Mouse (Mus musculus) myocyte (in vitro differentiated cells): ENCODE measurements at regions not wholly inside any gene's neighbourhood (a gene's known extent, or its start where the extent isn't known, plus 50 kb on each side); places are given as distances from the start of the nearest gene placed in this dataset.

ENCODE experiments used
- H3K27me3 ChIP-seq: one replicate; pipeline ENCODE4 v1.6.1; 2011; ENCODE audit not compliant: control insufficient read depth, insufficient read depth, insufficient read length
- H3K36me3 ChIP-seq: one replicate; pipeline ENCODE4 v1.6.1; 2011; ENCODE audit not compliant: control insufficient read depth, insufficient read depth
- H3K4me2 ChIP-seq: one replicate; pipeline ENCODE4 v1.6.1; 2011; ENCODE audit warnings: low read depth, control low read depth
- H3K4me3 ChIP-seq: one replicate; pipeline ENCODE4 v1.5.1; 2011; ENCODE audit warnings: mild to moderate bottlenecking, control low read depth, moderate library complexity
- H3K79me2 ChIP-seq: one replicate; pipeline ENCODE4 v1.6.1; 2011; ENCODE audit not compliant: control insufficient read depth, insufficient read depth
- H3ac ChIP-seq: one replicate; pipeline ENCODE4 v1.6.1; 2011; ENCODE audit not compliant: control insufficient read depth, insufficient read length
- CEBPB ChIP-seq: IDR thresholded peaks from 2 replicates; pipeline ENCODE4 v1.6.1; 2011; ENCODE audit warnings: mild to moderate bottlenecking, moderate library complexity; ENCODE audit not compliant: poor library complexity, insufficient read depth, severe bottlenecking
- E2F4 ChIP-seq: IDR thresholded peaks from one replicate; pipeline ENCODE4 v1.6.1; 2011; ENCODE audit warnings: mild to moderate bottlenecking, control low read depth, moderate library complexity; ENCODE audit not compliant: insufficient read depth
- MAX ChIP-seq: IDR thresholded peaks from one replicate; pipeline ENCODE4 v1.6.1; 2011; ENCODE audit warnings: low read depth, mild to moderate bottlenecking, control low read depth
- MYOD1 ChIP-seq, 3 experiments: IDR thresholded peaks; one replicate each; pipeline ENCODE4 v1.6.1; 2011; ENCODE audit warnings: control low read depth in 2 of 3, low read depth in 2 of 3, mild to moderate bottlenecking in 2 of 3, moderate library complexity in 1 of 3; ENCODE audit not compliant: insufficient read length in 2 of 3, control insufficient read depth in 1 of 3
- MYOG ChIP-seq, 3 experiments: IDR thresholded peaks; one replicate each; pipeline ENCODE4 v1.6.1; 2011; ENCODE audit warnings: control low read depth in 2 of 3, low read depth in 2 of 3, mild to moderate bottlenecking in 2 of 3; ENCODE audit not compliant: insufficient read length in 2 of 3, control insufficient read depth in 1 of 3, insufficient read depth in 1 of 3
- POLR2A ChIP-seq: IDR thresholded peaks from one replicate; pipeline ENCODE4 v1.6.1; 2011; ENCODE audit warnings: low read depth, mild to moderate bottlenecking, control low read depth, moderate library complexity; ENCODE audit not compliant: insufficient read length
- POLR2AphosphoS2 ChIP-seq: IDR thresholded peaks from one replicate; pipeline ENCODE4 v1.6.1; 2011; ENCODE audit warnings: low read depth, control low read depth; ENCODE audit not compliant: insufficient read length
- REST ChIP-seq: IDR thresholded peaks from one replicate; pipeline ENCODE4 v1.6.1; 2011; ENCODE audit warnings: mild to moderate bottlenecking, control low read depth, moderate library complexity; ENCODE audit not compliant: insufficient read depth, insufficient read length
- SRF ChIP-seq: IDR thresholded peaks from one replicate; pipeline ENCODE4 v1.6.1; 2011; ENCODE audit warnings: low read depth; ENCODE audit not compliant: control insufficient read depth, insufficient read length
- TCF12 ChIP-seq: IDR thresholded peaks from one replicate; pipeline ENCODE4 v1.6.1; 2011; ENCODE audit warnings: mild to moderate bottlenecking, control low read depth; ENCODE audit not compliant: poor library complexity, insufficient read depth, severe bottlenecking
- TCF3 ChIP-seq: IDR thresholded peaks from one replicate; pipeline ENCODE4 v1.6.1; 2011; ENCODE audit warnings: low read depth, control low read depth; ENCODE audit not compliant: insufficient read length
- USF1 ChIP-seq: IDR thresholded peaks from one replicate; pipeline ENCODE4 v1.6.1; 2011; ENCODE audit warnings: low read depth, mild to moderate bottlenecking, control low read depth, moderate library complexity

GRCm38 (mm10) chr2:178909325-178909724 is 479.0 kb downstream of the Cdh26 start:
- Histone ChIP-seq H3K4me2 (no peak overlapping the region), H3K79me2 (no peaks in the 10 kb centered on the region), H3K4me3 (no peak overlapping the region), H3K36me3 (no peaks in the 10 kb centered on the region), H3ac (no peak overlapping the region), H3K27me3 (no peaks in the 10 kb centered on the region)
- TF ChIP-seq SRF (no peak), MYOD1 (IDR thresholded peaks at IDR 0.05; ENCODE audit: control insufficient read depth in 1 of 3, insufficient read length in 2 of 3, low read depth in 2 of 3) (no peak), USF1 (no peak), MAX (no peak), TCF3 (no peak), E2F4 (no peak), POLR2AphosphoS2 (no peak), CEBPB (no peak), MYOG (IDR thresholded peaks at IDR 0.05; ENCODE audit: control insufficient read depth in 1 of 3, insufficient read depth in 1 of 3, insufficient read length in 2 of 3, low read depth in 2 of 3) (no peak), POLR2A (no peak), REST (no peak), TCF12 (no peak)

- Histone ChIP-seq H3ac (no peak overlapping the region), H3K79me2 (no peaks in the 10 kb centered on the region), H3K27me3 (no peaks in the 10 kb centered on the region), H3K36me3 (no peaks in the 10 kb centered on the region), H3K4me3 (no peak overlapping the region), H3K4me2 (no peak overlapping the region)
- TF ChIP-seq MYOD1 (IDR thresholded peaks at IDR 0.05; ENCODE audit: control insufficient read depth in 1 of 3, insufficient read length in 2 of 3, low read depth in 2 of 3) (no peak), TCF12 (no peak), E2F4 (no peak), REST (no peak), SRF (no peak)
These were observed 481.3 kb downstream of the Cdh26 start for GRCm38 (mm10) chr2:178911646-178912045.

GRCm38 (mm10) chr2:178916316-178917033 is 486.1 kb downstream of the Cdh26 start:
- Histone ChIP-seq H3K79me2 (no peaks in the 10 kb centered on the region), H3K4me2 (no peak overlapping the region), H3K4me3 (no peak overlapping the region), H3K36me3 (no peaks in the 10 kb centered on the region), H3K27me3 (no peaks in the 10 kb centered on the region), H3ac (no peak overlapping the region)
- TF ChIP-seq USF1 (no peak), E2F4 (no peak), POLR2A (no peak), MAX (no peak)

GRCm38 (mm10) chr2:178924456-178925115 is 494.3 kb downstream of the Cdh26 start:
- Histone ChIP-seq H3K27me3 (no peaks in the 10 kb centered on the region), H3K36me3 (no peaks in the 10 kb centered on the region)
- TF ChIP-seq CEBPB: no peak
- no peak for TF ChIP-seq SRF
- no peak for TF ChIP-seq REST
- TF ChIP-seq USF1: no peak
- no peak for TF ChIP-seq TCF12
- no peak for TF ChIP-seq MAX
- no peak for TF ChIP-seq E2F4
- no peak for TF ChIP-seq POLR2AphosphoS2
- no peak for TF ChIP-seq TCF3
- no peak for TF ChIP-seq POLR2A
- no peak for TF ChIP-seq MYOG (IDR thresholded peaks at IDR 0.05; ENCODE audit: control insufficient read depth in 1 of 3, insufficient read depth in 1 of 3, insufficient read length in 2 of 3, low read depth in 2 of 3)
- TF ChIP-seq MYOD1 (IDR thresholded peaks at IDR 0.05; ENCODE audit: control insufficient read depth in 1 of 3, insufficient read length in 2 of 3, low read depth in 2 of 3): no peak

GRCm38 (mm10) chr2:178927038-178927660 is 496.8 kb downstream of the Cdh26 start:
- Histone ChIP-seq H3ac (no peak overlapping the region), H3K4me2 (no peak overlapping the region), H3K4me3 (no peak overlapping the region), H3K27me3 (no peaks in the 10 kb centered on the region), H3K36me3 (no peaks in the 10 kb centered on the region), H3K79me2 (no peaks in the 10 kb centered on the region)
- TF ChIP-seq USF1 (no peak), TCF12 (no peak), TCF3 (no peak), REST (no peak), E2F4 (no peak), MAX (no peak), SRF (no peak), MYOD1 (IDR thresholded peaks at IDR 0.05; ENCODE audit: control insufficient read depth in 1 of 3, insufficient read length in 2 of 3, low read depth in 2 of 3) (no peak), POLR2A (no peak), CEBPB (no peak), MYOG (IDR thresholded peaks at IDR 0.05; ENCODE audit: control insufficient read depth in 1 of 3, insufficient read depth in 1 of 3, insufficient read length in 2 of 3, low read depth in 2 of 3) (no peak), POLR2AphosphoS2 (no peak)

More at GRCm38 (mm10) chr2:178924456-178925115, 494.3 kb downstream of the Cdh26 start:
- Histone ChIP-seq H3ac (no peak overlapping the region), H3K4me3 (no peak overlapping the region), H3K79me2 (no peaks in the 10 kb centered on the region), H3K4me2 (no peak overlapping the region)
